Mouse (Mus musculus) inflammation-experienced regulatory T-cells, adult 6 months (primary cell): ENCODE measurements around the gene Gfy. TPM values are rescaled to one million over a fixed set of nuclear protein-coding genes. Genes with fewer than 3 reads are reported as not detected.
A peak's percentile ranks its signal among the peaks of the same experiment; 100 is the strongest.

Source experiments
- ATAC-seq: one replicate; pipeline ENCODE4 v1.8.0; 2017
- polyA plus RNA-seq, 3 experiments: library from polyadenylated mRNA; unstranded; fragments of 100-300 nt; shearing (Covaris generic); gene quantifications; one replicate each; pipeline ENCODE4 v1.2.1; 2017

Gfy gene
- polyA plus RNA-seq, 3 experiments from 2014 or later = not detected

GRCm38 (mm10) chr7:45147267-45147666, 32.1 kb downstream of the Gfy start:
- no peak for ATAC-seq

- ATAC-seq = no peak
Measured at GRCm38 (mm10) chr7:45145460-45145859, 33.9 kb downstream of the Gfy start.

GRCm38 (mm10) chr7:45144368-45145174, 34.8 kb downstream of the Gfy start:
- ATAC-seq = no peak

GRCm38 (mm10) chr7:45141914-45142313, 37.5 kb downstream of the Gfy start:
- no peak for ATAC-seq

- no peak for ATAC-seq
Measured at GRCm38 (mm10) chr7:45141319-45141718, 38.0 kb downstream of the Gfy start.

- ATAC-seq = no peak
Measured at GRCm38 (mm10) chr7:45139904-45140723, 39.3 kb downstream of the Gfy start.

GRCm38 (mm10) chr7:45138403-45138802, 41.0 kb downstream of the Gfy start:
- no peak for ATAC-seq

- ATAC-seq = no peak
Measured at GRCm38 (mm10) chr7:45137171-45138006, 42.0 kb downstream of the Gfy start.

- ATAC-seq = peak; percentile 84
Measured at GRCm38 (mm10) chr7:45135993-45136567, 43.3 kb downstream of the Gfy start, which contains the start of the genes Gm45713 and Flt3l. Gm45713 (minus strand) TSS chr7:45136231. Flt3l (minus strand) TSS chr7:45136432.

- no peak for ATAC-seq
Measured at GRCm38 (mm10) chr7:45135370-45135769, 44.0 kb downstream of the Gfy start.

- ATAC-seq = no peak
Measured at GRCm38 (mm10) chr7:45134544-45135026, 44.8 kb downstream of the Gfy start.

GRCm38 (mm10) chr7:45133446-45134159, 45.8 kb downstream of the Gfy start:
- no peak for ATAC-seq

- no peak for ATAC-seq
Measured at GRCm38 (mm10) chr7:45131850-45132249, 47.5 kb downstream of the Gfy start.

- ATAC-seq = no peak
Measured at GRCm38 (mm10) chr7:45129776-45130512, 49.4 kb downstream of the Gfy start.

- ATAC-seq = no peak
Measured at GRCm38 (mm10) chr7:45129318-45129717, 50.1 kb downstream of the Gfy start.

- ATAC-seq = peak; percentile 83
Measured at GRCm38 (mm10) chr7:45128624-45129246, 50.6 kb downstream of the Gfy start, which contains the start of gene Rpl13a. Rpl13a (minus strand) TSS chr7:45128761.

GRCm38 (mm10) chr7:45127700-45128224, 51.6 kb downstream of the Gfy start:
- ATAC-seq = no peak

- ATAC-seq = no peak
Measured at GRCm38 (mm10) chr7:45126844-45127699, 52.3 kb downstream of the Gfy start.
